Mouse (Mus musculus): ENCODE measurements around the gene Dok3. TPM values are rescaled to one million over a fixed set of nuclear protein-coding genes. Genes with fewer than 3 reads are reported as not detected.

Gene Dok3
- polyA plus RNA-seq, 1 experiment from 2014 or later = 1.8 TPM

- Histone ChIP-seq H3K9me3 (replicated peaks; ENCODE audit: low read length) (no peaks in the 10 kb centered on the region), H3K4me2 (ENCODE audit: low read length) (no peak overlapping the region), H3K4me1 (replicated peaks; ENCODE audit: insufficient read depth, low read length) (peaks cover 14% of the 10 kb centered on the region; the same call in 1 of the 2 replicates), H3K36me3 (ENCODE audit: insufficient read depth, low read length) (peaks cover 62% of the 10 kb centered on the region), H3K27me3 (ENCODE audit: insufficient read depth, low read length) (no peaks in the 10 kb centered on the region), H3K9ac (ENCODE audit: low read depth, low read length) (no peak overlapping the region), H3K27ac (no peak overlapping the region), H3K4me3 (replicated peaks; ENCODE audit: low read depth, low read length) (no peak overlapping the region)
- ATAC-seq (replicated peaks; ENCODE audit: low FRiP score, low read depth) (no peak), DNase-seq (ENCODE audit: low spot score) (no peak)
- WGBS = 87% methylated on average over 10 of the region's 10 CpGs
- TF ChIP-seq CTCF (IDR thresholded peaks at IDR 0.05; ENCODE audit: low read depth) = no peak
These were observed 22.4 kb downstream of the Dok3 start for GRCm38 (mm10) chr13:55506697-55507096.

- Histone ChIP-seq H3K36me3 (ENCODE audit: insufficient read depth, low read length) (peaks cover 62% of the 10 kb centered on the region), H3K9me3 (replicated peaks; ENCODE audit: low read length) (no peaks in the 10 kb centered on the region), H3K9ac (ENCODE audit: low read depth, low read length) (no peak overlapping the region), H3K4me2 (ENCODE audit: low read length) (no peak overlapping the region), H3K27ac (no peak overlapping the region), H3K4me3 (replicated peaks; ENCODE audit: low read depth, low read length) (no peak overlapping the region), H3K27me3 (ENCODE audit: insufficient read depth, low read length) (no peaks in the 10 kb centered on the region), H3K4me1 (replicated peaks; ENCODE audit: insufficient read depth, low read length) (peaks cover 5% of the 10 kb centered on the region; the same call in 1 of the 2 replicates)
- DNase-seq (ENCODE audit: low spot score) = no peak
- no peak for ATAC-seq (replicated peaks; ENCODE audit: low FRiP score, low read depth)
- WGBS = 93% methylated on average over 9 of the region's 9 CpGs
- TF ChIP-seq CTCF (IDR thresholded peaks at IDR 0.05; ENCODE audit: low read depth) = no peak
These were observed 23.3 kb downstream of the Dok3 start for GRCm38 (mm10) chr13:55505810-55506209.

- WGBS = 83% methylated on average over 5 of the region's 5 CpGs
These were observed 24.7 kb downstream of the Dok3 start for GRCm38 (mm10) chr13:55504390-55504789.

GRCm38 (mm10) chr13:55502405-55502804 is 26.7 kb downstream of the Dok3 start:
- H3K27me3 ChIP-seq (ENCODE audit: insufficient read depth, low read length) = no peaks in the 10 kb centered on the region
- H3K9me3 ChIP-seq (replicated peaks; ENCODE audit: low read length) = no peaks in the 10 kb centered on the region
- no peaks in the 10 kb centered on the region for H3K4me1 ChIP-seq (replicated peaks; ENCODE audit: insufficient read depth, low read length)
- H3K27ac ChIP-seq = no peak overlapping the region
- WGBS = 92% methylated on average over 8 of the region's 8 CpGs
- peaks cover 67% of the 10 kb centered on the region for H3K36me3 ChIP-seq (ENCODE audit: insufficient read depth, low read length)
- no peak for ATAC-seq (replicated peaks; ENCODE audit: low FRiP score, low read depth)
- H3K9ac ChIP-seq (ENCODE audit: low read depth, low read length) = no peak overlapping the region
- H3K4me3 ChIP-seq (replicated peaks; ENCODE audit: low read depth, low read length) = no peak overlapping the region
- TF ChIP-seq CTCF (IDR thresholded peaks at IDR 0.05; ENCODE audit: low read depth) = no peak
- H3K4me2 ChIP-seq (ENCODE audit: low read length) = no peak overlapping the region
- no peak for DNase-seq (ENCODE audit: low spot score)

More at GRCm38 (mm10) chr13:55504390-55504789, 24.7 kb downstream of the Dok3 start:
- Histone ChIP-seq H3K27me3 (ENCODE audit: insufficient read depth, low read length) (no peaks in the 10 kb centered on the region), H3K4me1 (replicated peaks; ENCODE audit: insufficient read depth, low read length) (no peaks in the 10 kb centered on the region), H3K36me3 (ENCODE audit: insufficient read depth, low read length) (peaks cover 69% of the 10 kb centered on the region), H3K27ac (no peak overlapping the region), H3K9me3 (replicated peaks; ENCODE audit: low read length) (no peaks in the 10 kb centered on the region), H3K4me2 (ENCODE audit: low read length) (no peak overlapping the region), H3K9ac (ENCODE audit: low read depth, low read length) (no peak overlapping the region), H3K4me3 (replicated peaks; ENCODE audit: low read depth, low read length) (no peak overlapping the region)
- no peak for TF ChIP-seq CTCF (IDR thresholded peaks at IDR 0.05; ENCODE audit: low read depth)
- DNase-seq (ENCODE audit: low spot score) (no peak), ATAC-seq (replicated peaks; ENCODE audit: low FRiP score, low read depth) (no peak)

GRCm38 (mm10) chr13:55500575-55500974 is 28.5 kb downstream of the Dok3 start:
- no peak overlapping the region for H3K4me3 ChIP-seq (replicated peaks; ENCODE audit: low read depth, low read length)
- WGBS = 80% methylated on average over 10 of the region's 10 CpGs
- DNase-seq (ENCODE audit: low spot score) (no peak), ATAC-seq (replicated peaks; ENCODE audit: low FRiP score, low read depth) (no peak)
- no peaks in the 10 kb centered on the region for H3K4me1 ChIP-seq (replicated peaks; ENCODE audit: insufficient read depth, low read length)
- no peak for TF ChIP-seq CTCF (IDR thresholded peaks at IDR 0.05; ENCODE audit: low read depth)
- no peak overlapping the region for H3K9ac ChIP-seq (ENCODE audit: low read depth, low read length)
- no peak overlapping the region for H3K4me2 ChIP-seq (ENCODE audit: low read length)
- H3K36me3 ChIP-seq (ENCODE audit: insufficient read depth, low read length) = peaks cover 49% of the 10 kb centered on the region
- no peaks in the 10 kb centered on the region for H3K27me3 ChIP-seq (ENCODE audit: insufficient read depth, low read length)
- H3K27ac ChIP-seq = no peak overlapping the region
- no peaks in the 10 kb centered on the region for H3K9me3 ChIP-seq (replicated peaks; ENCODE audit: low read length)

GRCm38 (mm10) chr13:55498906-55499305 is 30.2 kb downstream of the Dok3 start:
- H3K27ac ChIP-seq = no peak overlapping the region
- no peaks in the 10 kb centered on the region for H3K9me3 ChIP-seq (replicated peaks; ENCODE audit: low read length)
- H3K27me3 ChIP-seq (ENCODE audit: insufficient read depth, low read length) = no peaks in the 10 kb centered on the region
- no peak overlapping the region for H3K4me3 ChIP-seq (replicated peaks; ENCODE audit: low read depth, low read length)
- ATAC-seq (replicated peaks; ENCODE audit: low FRiP score, low read depth) (no peak), DNase-seq (ENCODE audit: low spot score) (no peak)
- H3K9ac ChIP-seq (ENCODE audit: low read depth, low read length) = no peak overlapping the region
- 68% methylated on average over 11 of the region's 11 CpGs for WGBS
- no peak overlapping the region for H3K4me2 ChIP-seq (ENCODE audit: low read length)
- H3K36me3 ChIP-seq (ENCODE audit: insufficient read depth, low read length) = peaks cover 34% of the 10 kb centered on the region
- no peaks in the 10 kb centered on the region for H3K4me1 ChIP-seq (replicated peaks; ENCODE audit: insufficient read depth, low read length)
- TF ChIP-seq CTCF (IDR thresholded peaks at IDR 0.05; ENCODE audit: low read depth) = no peak

GRCm38 (mm10) chr13:55496661-55497060 is 32.4 kb downstream of the Dok3 start:
- Histone ChIP-seq H3K9me3 (replicated peaks; ENCODE audit: low read length) (no peaks in the 10 kb centered on the region), H3K36me3 (ENCODE audit: insufficient read depth, low read length) (peaks cover 17% of the 10 kb centered on the region; the same call in 1 of the 2 replicates), H3K9ac (ENCODE audit: low read depth, low read length) (no peak overlapping the region), H3K4me3 (replicated peaks; ENCODE audit: low read depth, low read length) (no peak overlapping the region), H3K27me3 (ENCODE audit: insufficient read depth, low read length) (no peaks in the 10 kb centered on the region), H3K4me1 (replicated peaks; ENCODE audit: insufficient read depth, low read length) (no peaks in the 10 kb centered on the region), H3K4me2 (ENCODE audit: low read length) (no peak overlapping the region), H3K27ac (no peak overlapping the region)
- ATAC-seq (replicated peaks; ENCODE audit: low FRiP score, low read depth) (no peak), DNase-seq (ENCODE audit: low spot score) (no peak)
- no peak for TF ChIP-seq CTCF (IDR thresholded peaks at IDR 0.05; ENCODE audit: low read depth)
- 79% methylated on average over 6 of the region's 6 CpGs for WGBS
